Mouse (Mus musculus) forebrain, embryonic 11.5 days (tissue): ENCODE results near the gene Sp6. TPM values are rescaled to one million over a fixed set of nuclear protein-coding genes. Genes with fewer than 3 reads are reported as not detected.
A peak's percentile ranks its signal among the peaks of the same experiment; 100 is the strongest.

Experiments used
- ATAC-seq: fragments of 200-750 bp; cut with Nextera tagmentation; replicated peaks from 2 replicates; pipeline ENCODE4 v1.8.0; 2017; ENCODE audit warnings: moderate TSS enrichment; ENCODE audit not compliant: low FRiP score
- DNase-seq: peaks from one replicate; pipeline ENCODE4 v3.0.0-alpha.2; 2017; ENCODE audit warnings: low spot score
- H3K27ac ChIP-seq: fragments of 300-500 bp; sonication (generic); 2 replicates; pipeline ENCODE4 v1.5.1; 2014; ENCODE audit warnings: low read depth, low read length
- H3K27me3 ChIP-seq: fragments of 300-500 bp; sonication (generic); 2 replicates; pipeline ENCODE4 v1.6.1; 2014; ENCODE audit warnings: mild to moderate bottlenecking, low read length, mixed read lengths; ENCODE audit not compliant: control insufficient read depth, insufficient read depth
- H3K36me3 ChIP-seq: fragments of 300-500 bp; sonication (generic); 2 replicates; pipeline ENCODE4 v1.6.1; 2014; ENCODE audit warnings: mild to moderate bottlenecking, low read length, moderate library complexity, mixed read lengths; ENCODE audit not compliant: control insufficient read depth, insufficient read depth
- H3K4me1 ChIP-seq: fragments of 300-500 bp; sonication (generic); replicated peaks from 2 replicates; pipeline ENCODE4 v1.6.1; 2014; ENCODE audit warnings: low read length, mixed read lengths; ENCODE audit not compliant: control insufficient read depth, insufficient read depth
- H3K4me2 ChIP-seq: fragments of 300-500 bp; sonication (generic); 2 replicates; pipeline ENCODE4 v1.6.1; 2014; ENCODE audit warnings: low read depth, mild to moderate bottlenecking, low read length, moderate library complexity, mixed read lengths; ENCODE audit not compliant: severe bottlenecking
- H3K4me3 ChIP-seq: fragments of 300-500 bp; sonication (generic); 2 replicates; pipeline ENCODE4 v1.5.1; 2014; ENCODE audit warnings: low read depth, low read length
- H3K9ac ChIP-seq: fragments of 300-500 bp; sonication (generic); 2 replicates; pipeline ENCODE4 v1.6.1; 2014; ENCODE audit warnings: low read length
- H3K9me3 ChIP-seq: fragments of 300-500 bp; sonication (generic); 2 replicates; pipeline ENCODE4 v1.6.1; 2016; ENCODE audit warnings: low read length, mixed read lengths; ENCODE audit not compliant: control insufficient read depth
- WGBS: fragments of 180-500 bp; shearing (Covaris S2); extraction: QIAGEN DNeasy Blood & Tissue Kit; methylation state at CpG from one replicate; pipeline ENCODE4 v1.1.7; 2014; 5-methylcytosine and 5-hydroxymethylcytosine counted together
- polyA plus RNA-seq: library from polyadenylated mRNA; unstranded; fragments of >200 nt; fragmentation: Nextera tagmentation; extraction: Ambion mirVana; gene quantifications from 2 replicates; pipeline ENCODE4 v1.2.1, GENCODE M21; 2014

The Sp6 gene
- polyA plus RNA-seq, 1 experiment from 2014 or later, result not detected

DNA sequence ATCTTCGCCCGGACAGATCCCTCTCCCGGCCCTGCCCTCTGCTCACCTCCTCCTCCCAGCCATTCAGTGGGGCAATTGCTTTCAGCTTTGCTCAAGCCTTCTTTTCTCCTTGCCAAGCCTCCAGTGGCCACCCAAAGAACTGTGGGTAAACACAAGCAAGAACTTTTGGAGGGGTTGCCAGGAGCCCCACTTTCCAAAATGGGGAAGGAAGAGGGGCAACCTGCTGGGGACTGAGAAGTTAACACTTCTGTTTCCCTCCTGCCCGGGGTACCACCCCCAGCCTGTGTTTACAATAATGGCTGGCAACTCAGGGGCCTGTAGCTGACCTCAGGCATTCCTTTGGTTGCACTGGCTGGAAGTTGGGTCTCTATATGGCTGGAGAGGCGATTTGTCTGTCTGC is 10.0 kb upstream of the Sp6 start:
- H3K36me3 ChIP-seq, result no peaks in the 10 kb centered on the region
- no peak overlapping the region for H3K4me2 ChIP-seq
- H3K9ac ChIP-seq, result 0 out of 2 replicates have a peak overlapping the region, but pooled peaks have one; percentile 3
- DNase-seq (no peak), ATAC-seq (no peak)
- H3K4me1 ChIP-seq, result peaks cover 10% of the 10 kb centered on the region; the same call in 1 of the 2 replicates
- H3K4me3 ChIP-seq, result no peak overlapping the region
- no peaks in the 10 kb centered on the region for H3K9me3 ChIP-seq
- 52% methylated on average over 5 of the region's 5 CpGs for WGBS
- no peaks in the 10 kb centered on the region; the same call in 1 of the 2 replicates for H3K27me3 ChIP-seq
- H3K27ac ChIP-seq, result no peak overlapping the region

DNA sequence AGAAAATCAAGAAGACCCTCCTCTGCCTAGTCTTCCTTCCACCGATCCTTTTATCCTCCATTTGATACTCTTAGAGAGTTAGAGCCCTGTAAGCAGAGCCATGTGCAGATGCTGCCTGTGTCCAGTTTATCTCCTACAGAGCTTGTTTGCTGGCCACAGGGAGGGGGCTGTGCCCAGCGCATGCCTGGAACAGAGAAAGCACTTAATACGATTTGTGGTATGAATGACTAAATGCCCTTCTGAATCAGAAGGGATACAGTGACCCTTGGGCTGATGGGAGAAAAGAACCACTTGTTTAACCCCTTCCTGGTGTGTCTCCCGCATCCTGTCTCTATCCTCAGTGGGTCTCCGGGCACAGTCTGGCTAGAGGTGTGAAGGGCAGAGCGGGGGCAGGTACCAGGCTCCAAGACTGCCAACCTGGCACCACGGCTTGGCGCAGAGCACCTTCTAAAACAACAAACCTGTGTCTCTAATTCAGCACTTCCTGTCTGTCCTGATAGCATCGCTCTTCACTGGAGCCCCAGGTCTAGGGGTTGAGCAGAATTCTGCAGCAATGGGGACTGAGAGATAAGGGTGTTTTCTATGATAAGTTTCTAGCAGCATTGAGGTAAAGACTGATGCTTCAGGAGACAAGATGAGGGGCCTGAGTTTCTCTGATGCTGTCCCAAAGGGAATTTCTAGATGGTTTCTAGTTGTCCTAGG is 6.0 kb upstream of the Sp6 start:
- no peak overlapping the region for H3K4me3 ChIP-seq
- DNase-seq, result no peak
- H3K4me2 ChIP-seq, result no peak overlapping the region
- H3K27ac ChIP-seq, result no peak overlapping the region
- H3K27me3 ChIP-seq, result 0 out of 2 replicates have a peak, but pooled peaks cover 2% of the 10 kb centered on the region
- no peak for ATAC-seq
- H3K9me3 ChIP-seq, result no peaks in the 10 kb centered on the region
- 0 out of 2 replicates have a peak, but pooled peaks cover 2% of the 10 kb centered on the region for H3K4me1 ChIP-seq
- 79% methylated on average over 9 of the region's 9 CpGs for WGBS
- no peaks in the 10 kb centered on the region for H3K36me3 ChIP-seq
- no peak overlapping the region for H3K9ac ChIP-seq

DNA sequence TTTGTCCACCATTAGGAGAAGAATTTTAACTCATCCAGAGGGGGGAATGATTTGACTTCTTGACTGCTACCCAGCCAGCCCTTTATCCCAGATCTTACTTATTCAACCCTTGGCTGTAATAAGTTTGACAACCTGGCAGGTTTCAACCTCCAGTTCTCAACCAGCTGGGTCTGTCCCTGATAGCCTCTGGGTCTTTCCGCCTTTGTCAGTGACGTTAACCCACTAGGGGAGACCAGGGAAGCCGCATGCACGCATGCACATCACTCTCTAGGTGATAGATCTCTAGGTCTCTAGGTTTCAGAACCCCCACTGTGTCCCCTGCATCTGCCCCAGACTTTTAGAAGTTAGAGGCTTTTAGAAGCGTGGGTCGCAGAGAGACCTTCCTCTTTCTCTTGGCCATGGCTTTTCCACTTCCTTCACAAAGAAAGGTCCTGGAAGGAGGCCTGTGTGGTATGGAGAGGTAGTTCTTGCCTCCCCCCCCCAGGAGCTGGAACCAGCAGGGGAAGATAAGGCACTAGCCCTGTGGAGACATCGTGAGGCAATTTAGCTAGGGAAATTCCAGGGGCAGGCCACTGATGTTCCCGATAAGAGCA is 3.9 kb upstream of the Sp6 start:
- H3K4me1 ChIP-seq, result no peaks in the 10 kb centered on the region
- ATAC-seq (no peak), DNase-seq (no peak)
- no peaks in the 10 kb centered on the region for H3K36me3 ChIP-seq
- H3K27me3 ChIP-seq, result 0 out of 2 replicates have a peak, but pooled peaks cover 2% of the 10 kb centered on the region
- no peak overlapping the region for H3K9ac ChIP-seq
- no peak overlapping the region for H3K27ac ChIP-seq
- WGBS, result 75% methylated on average over 8 of the region's 8 CpGs
- no peak overlapping the region for H3K4me2 ChIP-seq
- no peak overlapping the region for H3K4me3 ChIP-seq
- H3K9me3 ChIP-seq, result no peaks in the 10 kb centered on the region

DNA sequence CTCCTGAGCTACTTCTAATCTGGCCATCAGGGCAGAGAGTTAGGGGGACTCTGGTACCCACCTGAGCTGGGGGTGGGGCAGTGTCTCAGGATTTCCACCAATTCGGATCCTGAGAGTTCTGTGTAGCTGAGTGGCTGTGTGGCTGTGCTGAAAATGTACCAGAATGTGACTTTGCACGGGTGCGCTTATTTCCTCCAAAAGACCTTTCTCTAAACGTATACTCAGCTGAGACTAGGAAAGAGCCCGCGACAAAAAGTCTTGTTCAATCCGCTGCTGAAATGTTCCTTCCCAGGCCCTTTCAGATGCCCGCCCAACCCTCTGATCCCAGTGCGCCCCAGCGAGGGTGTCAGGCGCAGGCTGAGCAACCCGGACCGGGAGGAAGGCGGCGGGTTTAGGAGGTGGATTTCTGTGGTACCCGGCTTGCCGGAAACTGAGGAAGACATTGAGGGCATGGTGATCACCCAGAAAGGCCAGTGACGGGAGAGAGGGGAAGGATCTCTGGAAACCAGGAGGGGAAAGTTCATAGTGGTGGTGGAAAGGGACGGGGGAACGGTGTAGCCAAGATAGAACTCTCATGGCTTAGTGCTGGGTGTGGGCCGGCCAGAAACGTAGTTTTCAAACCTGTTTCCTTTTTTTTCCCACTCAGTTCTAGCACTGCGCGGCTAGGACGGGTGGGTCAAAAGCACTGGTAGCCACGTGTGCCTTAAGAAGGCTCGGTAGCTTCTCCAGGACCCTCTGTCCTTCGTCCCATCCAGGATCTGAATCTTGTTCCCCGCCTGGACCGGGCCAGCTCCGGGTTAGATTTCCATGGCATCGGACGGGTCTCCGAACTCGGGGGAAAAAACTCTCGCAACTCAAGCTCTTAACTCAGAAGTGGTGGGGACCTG is 4.7 kb downstream of the Sp6 start:
- under 1% methylated on average over 36 of the region's 36 CpGs for WGBS

DNA sequence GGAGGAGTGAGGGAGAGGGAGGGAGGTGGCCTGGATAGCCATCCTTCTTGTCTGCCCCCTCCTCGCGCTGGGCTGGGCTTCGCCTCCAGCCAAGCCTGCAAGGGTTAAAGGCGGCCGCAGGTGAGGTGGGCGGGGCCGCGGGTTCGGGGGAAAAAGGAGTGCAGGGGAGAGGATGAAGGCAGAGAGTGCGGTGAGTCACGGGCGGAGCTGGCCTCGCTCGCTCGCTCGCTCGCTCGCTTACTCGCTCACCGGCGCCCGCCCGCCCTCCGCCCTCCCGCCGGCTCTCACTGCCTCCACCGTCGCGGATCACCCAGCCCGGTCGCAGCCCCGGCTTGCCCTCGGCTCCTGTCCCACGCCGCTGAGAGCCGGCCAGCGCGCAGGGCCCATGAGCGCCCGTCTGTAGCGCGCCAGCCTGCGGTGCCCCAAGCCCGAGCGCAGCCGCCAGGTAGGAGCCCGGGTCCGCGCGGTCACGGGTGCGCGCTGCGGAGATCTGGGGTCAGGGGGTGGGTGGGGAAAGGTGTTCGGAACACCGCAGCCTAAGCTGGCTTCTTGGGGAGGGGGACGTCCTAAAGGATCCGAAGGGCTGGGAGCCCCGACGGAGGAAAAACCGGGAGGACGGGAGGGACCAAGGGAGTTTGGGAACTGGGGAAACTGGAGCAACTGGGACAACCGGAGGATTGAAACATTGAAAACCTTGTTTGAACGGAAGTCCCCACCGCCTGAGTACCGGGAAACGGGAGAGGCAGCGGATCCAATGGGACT is 5.6 kb downstream of the Sp6 start:
- peaks cover 12% of the 10 kb centered on the region for H3K4me1 ChIP-seq
- DNase-seq (no peak), ATAC-seq (no peak)
- H3K27ac ChIP-seq, result no peak overlapping the region
- peaks cover 75% of the 10 kb centered on the region for H3K27me3 ChIP-seq
- H3K4me3 ChIP-seq, result peak overlapping the region; percentile 20
- no peaks in the 10 kb centered on the region for H3K9me3 ChIP-seq
- WGBS, result under 1% methylated on average over 68 of the region's 68 CpGs
- no peaks in the 10 kb centered on the region for H3K36me3 ChIP-seq
- H3K9ac ChIP-seq, result no peak overlapping the region
- H3K4me2 ChIP-seq, result peak overlapping the region; percentile 42

More for the DNA sequence above, 4.7 kb downstream of the Sp6 start:
- H3K4me3 ChIP-seq, result peak overlapping the region; percentile 20; the same call in 1 of the 2 replicates
- H3K9me3 ChIP-seq, result no peaks in the 10 kb centered on the region
- no peak overlapping the region for H3K9ac ChIP-seq
- ATAC-seq, result no peak
- peak overlapping the region; percentile 42 for H3K4me2 ChIP-seq
- no peak overlapping the region for H3K27ac ChIP-seq
- H3K27me3 ChIP-seq, result peaks cover 67% of the 10 kb centered on the region
- H3K36me3 ChIP-seq, result no peaks in the 10 kb centered on the region
- peak; percentile 61 for DNase-seq
- peaks cover 12% of the 10 kb centered on the region for H3K4me1 ChIP-seq

DNA sequence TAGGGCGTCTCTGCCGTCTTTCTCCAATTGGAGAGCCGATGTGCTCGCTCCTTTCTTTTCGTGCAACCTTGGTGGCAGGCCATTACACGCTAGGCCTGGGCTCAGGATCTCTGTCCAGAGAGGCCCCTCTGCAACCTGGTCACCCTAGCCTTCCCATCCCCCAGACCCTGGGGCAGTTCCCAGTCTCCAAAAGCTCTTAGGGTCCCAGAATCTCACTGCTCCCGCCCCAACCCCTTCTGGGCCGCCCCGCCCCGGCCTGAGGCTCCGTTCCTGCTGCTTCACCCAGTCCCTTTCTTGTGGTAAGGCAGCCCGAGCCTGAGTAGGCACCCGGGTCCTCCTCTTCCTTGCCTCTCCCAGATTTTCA is 6.1 kb downstream of the Sp6 start:
- Histone ChIP-seq H3K4me1 (peaks cover 12% of the 10 kb centered on the region), H3K36me3 (no peaks in the 10 kb centered on the region), H3K4me2 (no peak overlapping the region; the same call in 1 of the 2 replicates), H3K9ac (no peak overlapping the region), H3K4me3 (no peak overlapping the region), H3K27me3 (peaks cover 81% of the 10 kb centered on the region), H3K9me3 (no peaks in the 10 kb centered on the region), H3K27ac (no peak overlapping the region)
- 3% methylated on average over 13 of the region's 13 CpGs for WGBS
- DNase-seq (no peak), ATAC-seq (no peak)

DNA sequence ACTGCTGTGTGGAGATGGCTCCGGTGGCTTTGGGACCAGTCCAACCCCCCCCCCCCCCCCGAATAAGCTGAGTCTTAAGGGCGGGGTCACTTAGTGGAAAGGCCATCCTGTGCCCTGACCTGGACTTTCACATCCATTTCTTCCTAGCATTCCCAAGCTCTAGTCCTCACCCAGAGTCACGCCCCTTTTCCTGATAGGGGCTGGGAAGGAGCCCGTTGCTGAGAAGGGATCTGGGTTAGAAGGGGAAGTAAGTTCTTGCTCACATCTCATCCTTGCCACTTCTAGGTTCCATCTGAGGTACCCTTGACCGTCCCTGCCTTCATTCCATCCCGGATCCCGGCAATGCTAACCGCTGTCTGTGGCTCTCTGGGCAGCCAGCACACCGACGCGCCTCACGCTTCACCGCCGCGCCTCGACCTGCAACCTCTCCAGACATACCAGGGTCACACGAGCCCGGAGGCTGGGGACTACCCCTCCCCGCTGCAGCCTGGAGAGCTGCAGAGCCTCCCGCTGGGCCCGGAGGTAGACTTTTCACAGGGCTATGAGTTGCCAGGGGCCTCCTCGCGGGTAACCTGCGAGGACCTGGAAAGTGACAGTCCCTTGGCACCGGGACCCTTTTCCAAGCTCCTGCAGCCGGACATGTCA is 8.0 kb downstream of the Sp6 start:
- H3K9ac ChIP-seq, result no peak overlapping the region
- H3K4me2 ChIP-seq, result peak overlapping the region; percentile 80; the same call in 1 of the 2 replicates
- H3K4me3 ChIP-seq, result peak overlapping the region; percentile 40; the same call in 1 of the 2 replicates
- ATAC-seq (no peak), DNase-seq (no peak)
- no peaks in the 10 kb centered on the region for H3K9me3 ChIP-seq
- H3K4me1 ChIP-seq, result peaks cover 19% of the 10 kb centered on the region
- H3K36me3 ChIP-seq, result no peaks in the 10 kb centered on the region
- H3K27me3 ChIP-seq, result peaks cover 82% of the 10 kb centered on the region
- H3K27ac ChIP-seq, result no peak overlapping the region
- under 1% methylated on average over 26 of the region's 27 CpGs for WGBS
